ENCODE assay signal across 14 mouse cellular contexts in the genomic region with DNA sequence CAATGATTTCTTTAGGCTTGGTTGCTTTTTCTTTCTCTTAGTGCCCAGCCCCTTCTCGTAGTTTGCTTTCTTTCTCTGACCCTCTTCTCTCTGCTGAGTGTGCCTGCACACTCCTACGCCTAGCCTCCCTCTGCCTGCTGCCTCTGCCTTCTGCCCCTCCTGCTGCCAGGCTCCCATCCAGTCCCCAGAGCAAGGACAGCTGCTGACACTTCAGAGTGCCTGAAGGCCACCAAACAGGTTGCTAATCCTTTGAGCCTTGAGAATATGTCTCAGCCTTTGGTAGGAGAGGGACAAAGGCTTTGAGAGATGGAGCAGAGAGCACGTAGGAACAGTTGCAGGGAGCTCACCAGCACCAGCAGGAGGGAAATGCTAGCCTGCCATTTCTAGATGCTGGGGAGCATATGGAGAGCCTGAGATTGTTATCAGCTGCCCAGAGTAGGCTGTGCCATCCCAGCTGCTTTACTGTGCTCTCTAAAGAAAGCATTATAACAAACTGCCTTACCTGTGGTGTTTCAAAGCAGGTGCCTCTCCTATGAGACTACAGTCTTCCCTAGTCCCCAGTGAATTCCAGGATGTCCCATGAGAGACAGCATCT.
DNase-seq lines count a peak whose midpoint lies in the region; ATAC-seq and TF ChIP-seq lines count a peak whose summit lies in the region.
"Had no signal": no experiment of that assay in that cellular context is flagged by ENCODE, and none has a peak within 500 bp of the region (broad histone marks: within the 10 kb centered on the region; RNA-seq: fewer than 3 reads in every experiment).

No protein-coding gene starts in this region.

- H3K9me3 ChIP-seq in forebrain, embryonic 14.5 days (replicated peaks; ENCODE audit: control insufficient read depth, low read length) = no peaks in the 10 kb centered on the region
- no peaks in the 10 kb centered on the region for H3K9me3 ChIP-seq in forebrain, embryonic 12.5 days
- H3K9me3 ChIP-seq in midbrain, embryonic 13.5 days = no peaks in the 10 kb centered on the region
- H3K9me3 ChIP-seq in midbrain, embryonic 11.5 days (ENCODE audit: control insufficient read depth, low read length) = no peaks in the 10 kb centered on the region
- H3K9me3 ChIP-seq in hindbrain, embryonic 16.5 days (ENCODE audit: control insufficient read depth, low read length) = no peaks in the 10 kb centered on the region
- H3K9me3 ChIP-seq: heart, embryonic 13.5 days; limb, embryonic 12.5 days; lung, embryonic 15.5 days; neural tube, embryonic 12.5 days had no signal

- peak; percentile 44; the same call in 1 of the 2 replicates for ATAC-seq in forebrain, embryonic 14.5 days
- no peak for ATAC-seq in forebrain, embryonic 12.5 days (ENCODE audit: low FRiP score)
- 0 out of 2 replicates have a peak, but pooled peaks have one; percentile 17 for ATAC-seq in midbrain, embryonic 13.5 days
- no peak for ATAC-seq in midbrain, embryonic 11.5 days (ENCODE audit: low FRiP score)
- ATAC-seq in hindbrain, embryonic 16.5 days = no peak

- H3K4me3 ChIP-seq in forebrain, embryonic 14.5 days (ENCODE audit: low read depth, low read length) = no peak overlapping the region
- H3K4me3 ChIP-seq in forebrain, embryonic 12.5 days (replicated peaks) = no peak overlapping the region
- H3K4me3 ChIP-seq in midbrain, embryonic 13.5 days (replicated peaks) = no peak overlapping the region
- H3K4me3 ChIP-seq in midbrain, embryonic 11.5 days (ENCODE audit: low read depth, low read length) = no peak overlapping the region
- no peak overlapping the region for H3K4me3 ChIP-seq in layer of hippocampus, adult 2 months
- no peak overlapping the region for H3K4me3 ChIP-seq in hindbrain, embryonic 16.5 days (ENCODE audit: low read length)
- H3K4me3 ChIP-seq: gastrocnemius, adult 2 months; heart, embryonic 13.5 days; limb, embryonic 12.5 days; lung, embryonic 15.5 days; neural tube, embryonic 12.5 days had no signal

- no peak for TF ChIP-seq CTCF in layer of hippocampus, adult 2 months (conservative IDR thresholded peaks at IDR 0.05)

- DNase-seq in forebrain, embryonic 14.5 days (ENCODE audit: low spot score) = no peak
- no peak for DNase-seq in midbrain, embryonic 11.5 days (ENCODE audit: low spot score, missing footprints)
- peak; percentile 80 to 83 for DNase-seq in layer of hippocampus, adult 2 months (ENCODE audit: low spot score in 2 of 2)
- DNase-seq in right cerebral cortex, postnatal 10 days (ENCODE audit: low spot score in 2 of 2) = peak; percentile 50 to 64
- no peak for DNase-seq in gastrocnemius, adult 18-20 months (ENCODE audit: low spot score)
- DNase-seq: gastrocnemius, adult 2 months; thymus, adult 2 months had no signal

- no peak overlapping the region for H3K9ac ChIP-seq in forebrain, embryonic 14.5 days (ENCODE audit: low read length)
- H3K9ac ChIP-seq in forebrain, embryonic 12.5 days = no peak overlapping the region
- H3K9ac ChIP-seq in midbrain, embryonic 13.5 days (replicated peaks) = 0 out of 2 replicates have a peak overlapping the region, but pooled peaks have one; percentile 8
- H3K9ac ChIP-seq in midbrain, embryonic 11.5 days (ENCODE audit: low read length) = no peak overlapping the region
- H3K9ac ChIP-seq in hindbrain, embryonic 16.5 days (ENCODE audit: low read depth, low read length) = no peak overlapping the region
- H3K9ac ChIP-seq: heart, embryonic 13.5 days; limb, embryonic 12.5 days; lung, embryonic 15.5 days; neural tube, embryonic 12.5 days had no signal

- 33% methylated on average over 3 of the region's 3 CpGs for WGBS in forebrain, embryonic 14.5 days
- 39% methylated on average over 3 of the region's 3 CpGs for WGBS in forebrain, embryonic 12.5 days
- 36% methylated on average over 3 of the region's 3 CpGs for WGBS in midbrain, embryonic 13.5 days
- WGBS in midbrain, embryonic 11.5 days = 59% methylated on average over 3 of the region's 3 CpGs
- WGBS in hindbrain, embryonic 16.5 days = 35% methylated on average over 3 of the region's 3 CpGs

- H3K4me2 ChIP-seq in forebrain, embryonic 14.5 days (ENCODE audit: low read length) = no peak overlapping the region
- H3K4me2 ChIP-seq in forebrain, embryonic 12.5 days = no peak overlapping the region
- H3K4me2 ChIP-seq in midbrain, embryonic 13.5 days (replicated peaks) = no peak overlapping the region
- H3K4me2 ChIP-seq in midbrain, embryonic 11.5 days = no peak overlapping the region
- H3K4me2 ChIP-seq in hindbrain, embryonic 16.5 days (ENCODE audit: low read length) = no peak overlapping the region
- H3K4me2 ChIP-seq: heart, embryonic 13.5 days; limb, embryonic 12.5 days; lung, embryonic 15.5 days; neural tube, embryonic 12.5 days had no signal

- H3K27ac ChIP-seq in forebrain, embryonic 14.5 days (ENCODE audit: low read depth, low read length) = no peak overlapping the region
- H3K27ac ChIP-seq in forebrain, embryonic 12.5 days = no peak overlapping the region
- no peak overlapping the region for H3K27ac ChIP-seq in midbrain, embryonic 13.5 days
- H3K27ac ChIP-seq in midbrain, embryonic 11.5 days (ENCODE audit: low read depth, low read length) = no peak overlapping the region
- H3K27ac ChIP-seq in layer of hippocampus, adult 2 months = peak overlapping the region; percentile 94
- H3K27ac ChIP-seq in hindbrain, embryonic 16.5 days (ENCODE audit: low read depth, low read length) = no peak overlapping the region
- H3K27ac ChIP-seq: gastrocnemius, adult 2 months; heart, embryonic 13.5 days; limb, embryonic 12.5 days; lung, embryonic 15.5 days; neural tube, embryonic 12.5 days had no signal

- H3K4me1 ChIP-seq in forebrain, embryonic 14.5 days (ENCODE audit: control insufficient read depth, insufficient read depth, low read length) = no peaks in the 10 kb centered on the region
- 0 out of 2 replicates have a peak, but pooled peaks cover 3% of the 10 kb centered on the region for H3K4me1 ChIP-seq in forebrain, embryonic 12.5 days
- peaks cover 4% of the 10 kb centered on the region; the same call in 1 of the 2 replicates for H3K4me1 ChIP-seq in midbrain, embryonic 13.5 days (replicated peaks)
- no peaks in the 10 kb centered on the region for H3K4me1 ChIP-seq in midbrain, embryonic 11.5 days (ENCODE audit: control insufficient read depth, insufficient read depth, low read length)
- H3K4me1 ChIP-seq in hindbrain, embryonic 16.5 days (ENCODE audit: control insufficient read depth, insufficient read depth, low read depth, low read length) = no peaks in the 10 kb centered on the region
- H3K4me1 ChIP-seq: heart, embryonic 13.5 days; limb, embryonic 12.5 days; lung, embryonic 15.5 days; neural tube, embryonic 12.5 days had no signal

- H3K36me3 ChIP-seq in forebrain, embryonic 14.5 days (ENCODE audit: control insufficient read depth, insufficient read depth, low read length) = no peaks in the 10 kb centered on the region
- no peaks in the 10 kb centered on the region for H3K36me3 ChIP-seq in forebrain, embryonic 12.5 days (replicated peaks)
- H3K36me3 ChIP-seq in midbrain, embryonic 13.5 days = no peaks in the 10 kb centered on the region
- H3K36me3 ChIP-seq in midbrain, embryonic 11.5 days (ENCODE audit: control insufficient read depth, insufficient read depth, low read length) = no peaks in the 10 kb centered on the region
- H3K36me3 ChIP-seq in hindbrain, embryonic 16.5 days (ENCODE audit: control insufficient read depth, insufficient read depth, low read length) = no peaks in the 10 kb centered on the region
- H3K36me3 ChIP-seq: heart, embryonic 13.5 days; limb, embryonic 12.5 days; lung, embryonic 15.5 days; neural tube, embryonic 12.5 days had no signal

- H3K27me3 ChIP-seq in forebrain, embryonic 14.5 days (replicated peaks; ENCODE audit: control insufficient read depth, insufficient read depth, low read length) = no peaks in the 10 kb centered on the region
- H3K27me3 ChIP-seq in forebrain, embryonic 12.5 days = no peaks in the 10 kb centered on the region
- no peaks in the 10 kb centered on the region for H3K27me3 ChIP-seq in midbrain, embryonic 13.5 days
- no peaks in the 10 kb centered on the region for H3K27me3 ChIP-seq in midbrain, embryonic 11.5 days (ENCODE audit: control insufficient read depth, insufficient read depth, low read length)
- H3K27me3 ChIP-seq in hindbrain, embryonic 16.5 days (replicated peaks; ENCODE audit: control insufficient read depth, insufficient read depth, low read length) = no peaks in the 10 kb centered on the region
- H3K27me3 ChIP-seq: heart, embryonic 13.5 days; limb, embryonic 12.5 days; lung, embryonic 15.5 days; neural tube, embryonic 12.5 days had no signal

Comparison
In these comparisons a context has a peak if more than half of its experiments do, and no peak if none do; other contexts are left out.
1. ATAC-seq: peak in forebrain, embryonic 14.5 days (single experiment) and midbrain, embryonic 13.5 days (single experiment); none in forebrain, embryonic 12.5 days (single experiment), midbrain, embryonic 11.5 days (single experiment) and hindbrain, embryonic 16.5 days (single experiment).
2. DNase-seq: peak in layer of hippocampus, adult 2 months (2 of 2) and right cerebral cortex, postnatal 10 days (2 of 2); none in forebrain, embryonic 14.5 days (single experiment), midbrain, embryonic 11.5 days (single experiment) and gastrocnemius, adult 18-20 months (single experiment).